In genomic region chr3:40403402-40403801, GRCm38 (mm10) we compare ENCODE assay signal across 31 mouse cellular contexts.
"Had no signal": no experiment of that assay in that cellular context is flagged by ENCODE, and none has a peak within 500 bp of the region (broad histone marks: within the 10 kb centered on the region; RNA-seq: fewer than 3 reads in every experiment).

No protein-coding gene starts in this region.

- H3K4me2 ChIP-seq: limb, embryonic 12.5 days; limb, embryonic 13.5 days; limb, embryonic 15.5 days; liver, embryonic 11.5 days; liver, embryonic 12.5 days; liver, embryonic 13.5 days; liver, embryonic 15.5 days; lung, embryonic 14.5 days; lung, embryonic 15.5 days; midbrain, embryonic 11.5 days; midbrain, embryonic 12.5 days; midbrain, embryonic 13.5 days; midbrain, embryonic 15.5 days; neural tube, embryonic 12.5 days had no signal

- H3K4me1 ChIP-seq: liver, embryonic 12.5 days; liver, embryonic 13.5 days; liver, embryonic 15.5 days; lung, embryonic 15.5 days; megakaryocyte, embryonic 14.5 days; midbrain, embryonic 10.5 days; midbrain, embryonic 12.5 days; midbrain, embryonic 13.5 days; midbrain, embryonic 15.5 days; neural tube, embryonic 12.5 days had no signal

- H3K27ac ChIP-seq: limb, embryonic 10.5 days; limb, embryonic 12.5 days; limb, embryonic 13.5 days; limb, embryonic 15.5 days; liver, embryonic 12.5 days; liver, embryonic 13.5 days; liver, embryonic 14.5 days; liver, embryonic 15.5 days; lung, embryonic 15.5 days; macrophage; midbrain, embryonic 10.5 days; midbrain, embryonic 12.5 days; midbrain, embryonic 13.5 days; midbrain, embryonic 15.5 days; neural tube, embryonic 12.5 days had no signal

- ATAC-seq: liver, embryonic 12.5 days; liver, postnatal 0 days; midbrain, embryonic 13.5 days; midbrain, embryonic 15.5 days; midbrain, embryonic 16.5 days had no signal

- DNase-seq: left cerebral cortex, postnatal 4 days; liver; liver, embryonic 13.5 days; liver, postnatal 0 days; lung, adult 18-20 months; lung, adult 2 months; lung, embryonic 14.5 days; lung, postnatal 10 days; lung, postnatal 14 days; lung, postnatal 36 days; lung, postnatal 4 days; midbrain, embryonic 14.5 days had no signal

- H3K9me3 ChIP-seq: limb, embryonic 10.5 days; limb, embryonic 12.5 days; limb, embryonic 13.5 days; limb, embryonic 15.5 days; liver, embryonic 12.5 days; liver, embryonic 13.5 days; liver, embryonic 15.5 days; lung, embryonic 15.5 days; midbrain, embryonic 10.5 days; midbrain, embryonic 12.5 days; midbrain, embryonic 15.5 days had no signal

- H3K36me3 ChIP-seq: limb, embryonic 10.5 days; limb, embryonic 12.5 days; limb, embryonic 13.5 days; limb, embryonic 15.5 days; liver, embryonic 12.5 days; liver, embryonic 13.5 days; liver, embryonic 15.5 days; lung, embryonic 15.5 days; midbrain, embryonic 10.5 days; midbrain, embryonic 12.5 days; midbrain, embryonic 13.5 days; midbrain, embryonic 15.5 days; neural tube, embryonic 12.5 days had no signal

- H3K4me3 ChIP-seq: limb, embryonic 10.5 days; limb, embryonic 12.5 days; limb, embryonic 13.5 days; limb, embryonic 15.5 days; liver, embryonic 12.5 days; liver, embryonic 13.5 days; liver, embryonic 15.5 days; lung, embryonic 15.5 days; megakaryocyte, embryonic 14.5 days; midbrain, embryonic 10.5 days; midbrain, embryonic 12.5 days; midbrain, embryonic 13.5 days; midbrain, embryonic 15.5 days; myocyte; neural tube, embryonic 12.5 days had no signal

- H3K27me3 ChIP-seq: limb, embryonic 12.5 days; limb, embryonic 13.5 days; limb, embryonic 15.5 days; liver, embryonic 12.5 days; liver, embryonic 13.5 days; liver, embryonic 15.5 days; lung, embryonic 15.5 days; midbrain, embryonic 12.5 days; midbrain, embryonic 13.5 days; midbrain, embryonic 15.5 days; neural tube, embryonic 12.5 days had no signal

- H3K9ac ChIP-seq: limb, embryonic 12.5 days; limb, embryonic 13.5 days; limb, embryonic 15.5 days; liver, embryonic 12.5 days; liver, embryonic 13.5 days; liver, embryonic 14.5 days; liver, embryonic 15.5 days; liver, postnatal 0 days; lung, embryonic 14.5 days; lung, embryonic 15.5 days; midbrain, embryonic 12.5 days; midbrain, embryonic 13.5 days; midbrain, embryonic 15.5 days; neural tube, embryonic 12.5 days had no signal
